Mouse (Mus musculus) hindbrain, embryonic 15.5 days (tissue): Measurements from ENCODE around the gene Nol11. TPM values are rescaled to one million over a fixed set of nuclear protein-coding genes. Genes with fewer than 3 reads are reported as not detected.

Experiments used
- ATAC-seq: fragments of 200-750 bp; cut with Nextera tagmentation; 2 replicates; pipeline ENCODE4 v1.8.0; 2017; ENCODE audit warnings: low read depth, moderate number of reproducible peaks, moderate TSS enrichment; ENCODE audit not compliant: low FRiP score
- H3K27ac ChIP-seq: fragments of 300-500 bp; sonication (generic); replicated peaks from 2 replicates; pipeline ENCODE4 v1.5.1; 2015; ENCODE audit warnings: mild to moderate bottlenecking, inconsistent platforms
- H3K27me3 ChIP-seq: fragments of 300-500 bp; sonication (generic); 2 replicates; pipeline ENCODE4 v1.6.1; 2015; ENCODE audit warnings: control low read depth, inconsistent platforms
- H3K36me3 ChIP-seq: fragments of 300-500 bp; sonication (generic); 2 replicates; pipeline ENCODE4 v1.6.1; 2015; ENCODE audit warnings: control low read depth, inconsistent platforms
- H3K4me1 ChIP-seq: fragments of 300-500 bp; sonication (generic); replicated peaks from 2 replicates; pipeline ENCODE4 v1.6.1; 2015; ENCODE audit warnings: control low read depth, inconsistent platforms
- H3K4me2 ChIP-seq: fragments of 300-500 bp; sonication (generic); 2 replicates; pipeline ENCODE4 v1.6.1; 2015; ENCODE audit warnings: moderate library complexity, mild to moderate bottlenecking, inconsistent platforms
- H3K4me3 ChIP-seq: fragments of 300-500 bp; sonication (generic); 2 replicates; pipeline ENCODE4 v1.5.1; 2015; ENCODE audit warnings: mild to moderate bottlenecking, inconsistent platforms
- H3K9ac ChIP-seq: fragments of 300-500 bp; sonication (generic); 2 replicates; pipeline ENCODE4 v1.6.1; 2015; ENCODE audit warnings: inconsistent platforms
- H3K9me3 ChIP-seq: fragments of 300-500 bp; sonication (generic); 2 replicates; pipeline ENCODE4 v1.6.1; 2016; ENCODE audit warnings: control low read depth, inconsistent platforms
- whole genome bisulfite sequencing: fragments of 180-500 bp; shearing (Covaris S2); methylation state at CpG from one replicate; pipeline ENCODE4 v1.1.7; 2015; 5-methylcytosine and 5-hydroxymethylcytosine counted together
- polyA plus RNA-seq: library from polyadenylated mRNA; unstranded; fragments of >200 nt; fragmentation: Nextera tagmentation; extraction: Ambion mirVana; gene quantifications from 2 replicates; pipeline ENCODE4 v1.2.1, GENCODE M21; 2015

Gene Nol11
- 46.0 and 46.1 TPM in 2 replicates for polyA plus RNA-seq

- WGBS, result under 1% methylated on average over 62 of the region's 62 CpGs
- Histone ChIP-seq H3K27me3 (no peaks in the 10 kb centered on the region), H3K4me1 (peaks cover 15% of the 10 kb centered on the region), H3K9me3 (no peaks in the 10 kb centered on the region), H3K36me3 (peaks cover 23% of the 10 kb centered on the region), H3K4me2 (peak within 1 kb of the TSS; percentile 87), H3K27ac (peak within 1 kb of the TSS; percentile 84), H3K9ac (peak within 1 kb of the TSS; percentile 77), H3K4me3 (peak within 1 kb of the TSS; percentile 79)
- peak; percentile 99 for ATAC-seq
Observed at GRCm38 (mm10) chr11:107188565-107189552, at the start of gene Nol11. Gene Nol11 (minus strand): TSS chr11:107189381.

- Histone ChIP-seq H3K27me3 (no peaks in the 10 kb centered on the region), H3K36me3 (no peaks in the 10 kb centered on the region), H3K4me2 (no peak overlapping the region), H3K27ac (no peak overlapping the region), H3K9ac (no peak overlapping the region), H3K9me3 (no peaks in the 10 kb centered on the region), H3K4me3 (no peak overlapping the region), H3K4me1 (0 out of 2 replicates have a peak, but pooled peaks cover 3% of the 10 kb centered on the region)
- ATAC-seq, result no peak
- WGBS, result 88% methylated on average over 6 of the region's 6 CpGs
Observed at GRCm38 (mm10) chr11:107238506-107238905, 49.3 kb upstream of the Nol11 start.

- WGBS, result 91% methylated on average over 4 of the region's 4 CpGs
- H3K27ac ChIP-seq, result no peak overlapping the region
- no peaks in the 10 kb centered on the region for H3K9me3 ChIP-seq
- ATAC-seq, result no peak
- H3K36me3 ChIP-seq, result no peaks in the 10 kb centered on the region
- H3K4me1 ChIP-seq, result no peaks in the 10 kb centered on the region
- H3K4me3 ChIP-seq, result no peak overlapping the region
- H3K4me2 ChIP-seq, result no peak overlapping the region
- H3K9ac ChIP-seq, result no peak overlapping the region
- H3K27me3 ChIP-seq, result no peaks in the 10 kb centered on the region
Observed at GRCm38 (mm10) chr11:107237532-107237931, 48.4 kb upstream of the Nol11 start.

GRCm38 (mm10) chr11:107233252-107233890, 44.2 kb upstream of the Nol11 start:
- no peak overlapping the region for H3K9ac ChIP-seq
- ATAC-seq, result no peak
- H3K4me3 ChIP-seq, result no peak overlapping the region
- H3K4me2 ChIP-seq, result no peak overlapping the region
- no peaks in the 10 kb centered on the region for H3K27me3 ChIP-seq
- no peak overlapping the region for H3K27ac ChIP-seq
- 0 out of 2 replicates have a peak, but pooled peaks cover 9% of the 10 kb centered on the region for H3K36me3 ChIP-seq
- 82% methylated on average over 5 of the region's 5 CpGs for WGBS
- H3K9me3 ChIP-seq, result no peaks in the 10 kb centered on the region
- H3K4me1 ChIP-seq, result no peaks in the 10 kb centered on the region

- Histone ChIP-seq H3K9ac (no peak overlapping the region), H3K9me3 (no peaks in the 10 kb centered on the region), H3K4me1 (no peaks in the 10 kb centered on the region), H3K4me2 (no peak overlapping the region), H3K4me3 (no peak overlapping the region), H3K27ac (no peak overlapping the region), H3K36me3 (peaks cover 16% of the 10 kb centered on the region; the same call in 1 of the 2 replicates), H3K27me3 (no peaks in the 10 kb centered on the region)
- no peak for ATAC-seq
- 64% methylated on average over 10 of the region's 10 CpGs for WGBS
Observed at GRCm38 (mm10) chr11:107230128-107230527, 40.9 kb upstream of the Nol11 start.

GRCm38 (mm10) chr11:107226431-107226830, 37.2 kb upstream of the Nol11 start:
- 86% methylated on average over 1 of the region's 1 CpGs for WGBS
- Histone ChIP-seq H3K27me3 (no peaks in the 10 kb centered on the region), H3K9ac (no peak overlapping the region), H3K27ac (no peak overlapping the region), H3K4me1 (0 out of 2 replicates have a peak, but pooled peaks cover 5% of the 10 kb centered on the region), H3K4me2 (no peak overlapping the region), H3K4me3 (no peak overlapping the region), H3K36me3 (peaks cover 9% of the 10 kb centered on the region; the same call in 1 of the 2 replicates), H3K9me3 (no peaks in the 10 kb centered on the region)
- ATAC-seq, result no peak

- WGBS, result 94% methylated on average over 10 of the region's 10 CpGs
- Histone ChIP-seq H3K4me3 (no peak overlapping the region), H3K27ac (no peak overlapping the region), H3K36me3 (peaks cover 9% of the 10 kb centered on the region; the same call in 1 of the 2 replicates), H3K4me2 (no peak overlapping the region), H3K9ac (no peak overlapping the region), H3K27me3 (no peaks in the 10 kb centered on the region), H3K4me1 (0 out of 2 replicates have a peak, but pooled peaks cover 5% of the 10 kb centered on the region), H3K9me3 (no peaks in the 10 kb centered on the region)
- ATAC-seq, result no peak
Observed at GRCm38 (mm10) chr11:107226013-107226412, 36.8 kb upstream of the Nol11 start.

- Histone ChIP-seq H3K9ac (no peak overlapping the region), H3K9me3 (no peaks in the 10 kb centered on the region), H3K4me1 (0 out of 2 replicates have a peak, but pooled peaks cover 5% of the 10 kb centered on the region), H3K27me3 (no peaks in the 10 kb centered on the region), H3K4me3 (no peak overlapping the region), H3K36me3 (peaks cover 9% of the 10 kb centered on the region; the same call in 1 of the 2 replicates), H3K27ac (no peak overlapping the region), H3K4me2 (no peak overlapping the region)
- 88% methylated on average over 5 of the region's 5 CpGs for WGBS
- no peak for ATAC-seq
Observed at GRCm38 (mm10) chr11:107225301-107225700, 36.1 kb upstream of the Nol11 start.

- Histone ChIP-seq H3K4me2 (no peak overlapping the region), H3K4me3 (no peak overlapping the region), H3K9ac (no peak overlapping the region), H3K27me3 (no peaks in the 10 kb centered on the region), H3K4me1 (0 out of 2 replicates have a peak, but pooled peaks cover 5% of the 10 kb centered on the region), H3K9me3 (no peaks in the 10 kb centered on the region), H3K27ac (no peak overlapping the region; the same call in 1 of the 2 replicates), H3K36me3 (peaks cover 9% of the 10 kb centered on the region; the same call in 1 of the 2 replicates)
- 70% methylated on average over 8 of the region's 8 CpGs for WGBS
- ATAC-seq, result no peak
Observed at GRCm38 (mm10) chr11:107223667-107224214, 34.6 kb upstream of the Nol11 start.

GRCm38 (mm10) chr11:107223169-107223561, 34.0 kb upstream of the Nol11 start:
- no peak for ATAC-seq
- no peaks in the 10 kb centered on the region for H3K9me3 ChIP-seq
- no peak overlapping the region for H3K4me2 ChIP-seq
- 0 out of 2 replicates have a peak, but pooled peaks cover 5% of the 10 kb centered on the region for H3K4me1 ChIP-seq
- WGBS, result 81% methylated on average over 1 of the region's 1 CpGs
- no peak overlapping the region for H3K9ac ChIP-seq
- H3K27me3 ChIP-seq, result no peaks in the 10 kb centered on the region
- peaks cover 6% of the 10 kb centered on the region; the same call in 1 of the 2 replicates for H3K36me3 ChIP-seq
- H3K4me3 ChIP-seq, result no peak overlapping the region
- H3K27ac ChIP-seq, result no peak overlapping the region; the same call in 1 of the 2 replicates

- H3K36me3 ChIP-seq, result 0 out of 2 replicates have a peak, but pooled peaks cover under 1% of the 10 kb centered on the region
- no peak overlapping the region for H3K9ac ChIP-seq
- no peak for ATAC-seq
- H3K27me3 ChIP-seq, result no peaks in the 10 kb centered on the region
- H3K4me1 ChIP-seq, result 0 out of 2 replicates have a peak, but pooled peaks cover 5% of the 10 kb centered on the region
- no peaks in the 10 kb centered on the region for H3K9me3 ChIP-seq
- 58% methylated on average over 12 of the region's 12 CpGs for WGBS
- H3K27ac ChIP-seq, result peak overlapping the region; percentile 0; the same call in 1 of the 2 replicates
- no peak overlapping the region for H3K4me2 ChIP-seq
- no peak overlapping the region for H3K4me3 ChIP-seq
Observed at GRCm38 (mm10) chr11:107222531-107223168, 33.5 kb upstream of the Nol11 start.
